Mouse (Mus musculus): ENCODE results near the gene Tmem88. TPM values are rescaled to one million over a fixed set of nuclear protein-coding genes. Genes with fewer than 3 reads are reported as not detected.
A peak's percentile ranks its signal among the peaks of the same experiment; 100 is the strongest.

Gene Tmem88
- polyA plus RNA-seq, 1 experiment from 2014 or later: 6.2 TPM

GRCm38 (mm10) chr11:69389531-69390399 is 8.3 kb downstream of the Tmem88 start:
- no peaks in the 10 kb centered on the region for H3K36me3 ChIP-seq
- H3K9me3 ChIP-seq (replicated peaks): no peaks in the 10 kb centered on the region
- no peak for ATAC-seq (ENCODE audit: low FRiP score)
- no peak overlapping the region for H3K27ac ChIP-seq (replicated peaks)
- no peak overlapping the region for H3K4me3 ChIP-seq (replicated peaks)
- no peaks in the 10 kb centered on the region for H3K27me3 ChIP-seq (replicated peaks)
- H3K4me2 ChIP-seq: no peak overlapping the region
- H3K4me1 ChIP-seq: peaks cover 11% of the 10 kb centered on the region
- WGBS: 58% methylated on average over 14 of the region's 14 CpGs
- no peak overlapping the region for H3K9ac ChIP-seq (replicated peaks)

GRCm38 (mm10) chr11:69388680-69389079 is 9.4 kb downstream of the Tmem88 start:
- Histone ChIP-seq H3K27ac (replicated peaks) (no peak overlapping the region), H3K4me1 (peaks cover 4% of the 10 kb centered on the region; the same call in 1 of the 2 replicates), H3K9ac (replicated peaks) (no peak overlapping the region), H3K4me3 (replicated peaks) (no peak overlapping the region), H3K4me2 (no peak overlapping the region), H3K27me3 (replicated peaks) (no peaks in the 10 kb centered on the region), H3K9me3 (replicated peaks) (no peaks in the 10 kb centered on the region), H3K36me3 (no peaks in the 10 kb centered on the region)
- no peak for ATAC-seq (ENCODE audit: low FRiP score)
- WGBS: 96% methylated on average over 4 of the region's 4 CpGs

DNA sequence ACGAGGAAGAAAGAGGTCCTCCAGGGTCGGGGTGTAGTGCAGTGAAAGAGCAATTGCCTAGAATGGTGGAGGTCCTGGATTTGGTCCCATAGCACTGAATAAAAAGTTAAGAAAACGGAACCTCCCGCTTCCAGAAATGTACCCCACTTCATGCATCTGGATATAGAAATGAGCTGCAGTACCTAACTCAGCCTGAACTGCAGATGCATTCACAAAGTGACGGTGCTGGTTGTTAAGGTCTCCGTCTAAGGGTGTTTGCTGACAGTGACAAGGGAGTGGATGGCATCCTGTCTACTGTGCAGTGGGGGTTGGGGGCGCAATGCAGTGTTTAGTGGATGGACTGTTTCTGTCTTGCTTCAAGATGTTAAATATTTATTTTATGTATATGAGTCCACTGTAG is 11.3 kb downstream of the Tmem88 start:
- no peak for ATAC-seq (ENCODE audit: low FRiP score)
- Histone ChIP-seq H3K36me3 (no peaks in the 10 kb centered on the region), H3K9me3 (replicated peaks) (no peaks in the 10 kb centered on the region), H3K27me3 (replicated peaks) (no peaks in the 10 kb centered on the region), H3K9ac (replicated peaks) (no peak overlapping the region), H3K27ac (replicated peaks) (no peak overlapping the region), H3K4me2 (no peak overlapping the region), H3K4me1 (peaks cover 3% of the 10 kb centered on the region; the same call in 1 of the 2 replicates), H3K4me3 (replicated peaks) (no peak overlapping the region)
- WGBS: 81% methylated on average over 7 of the region's 7 CpGs

DNA sequence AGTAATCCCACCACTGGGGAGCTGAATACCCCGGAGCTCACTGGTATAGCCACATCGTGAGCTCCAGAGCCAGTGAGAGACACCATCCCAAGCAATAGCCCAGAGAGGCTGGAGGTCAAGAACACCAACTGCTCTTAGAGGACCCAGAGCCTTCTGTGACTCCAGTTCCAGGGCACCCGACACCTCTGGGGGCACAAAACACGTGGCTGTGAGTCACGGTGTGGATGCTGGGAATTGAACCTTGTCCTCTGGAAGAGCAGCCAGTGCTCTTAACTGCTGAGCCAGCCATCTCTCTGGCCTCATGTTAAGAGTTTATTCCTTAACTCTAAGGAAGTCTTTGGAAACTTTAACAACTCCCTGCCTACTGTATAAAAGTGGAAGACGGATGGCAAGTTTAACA is 13.1 kb downstream of the Tmem88 start:
- Histone ChIP-seq H3K4me2 (no peak overlapping the region), H3K9me3 (replicated peaks) (no peaks in the 10 kb centered on the region), H3K9ac (replicated peaks) (no peak overlapping the region), H3K36me3 (no peaks in the 10 kb centered on the region), H3K27me3 (replicated peaks) (no peaks in the 10 kb centered on the region), H3K4me3 (replicated peaks) (no peak overlapping the region), H3K4me1 (no peaks in the 10 kb centered on the region), H3K27ac (replicated peaks) (no peak overlapping the region)
- 81% methylated on average over 6 of the region's 6 CpGs for WGBS
- ATAC-seq (ENCODE audit: low FRiP score): no peak

- WGBS: 71% methylated on average over 10 of the region's 10 CpGs
- H3K9ac ChIP-seq (replicated peaks): no peak overlapping the region
These were observed 15.4 kb downstream of the Tmem88 start for GRCm38 (mm10) chr11:69382478-69383105.

DNA sequence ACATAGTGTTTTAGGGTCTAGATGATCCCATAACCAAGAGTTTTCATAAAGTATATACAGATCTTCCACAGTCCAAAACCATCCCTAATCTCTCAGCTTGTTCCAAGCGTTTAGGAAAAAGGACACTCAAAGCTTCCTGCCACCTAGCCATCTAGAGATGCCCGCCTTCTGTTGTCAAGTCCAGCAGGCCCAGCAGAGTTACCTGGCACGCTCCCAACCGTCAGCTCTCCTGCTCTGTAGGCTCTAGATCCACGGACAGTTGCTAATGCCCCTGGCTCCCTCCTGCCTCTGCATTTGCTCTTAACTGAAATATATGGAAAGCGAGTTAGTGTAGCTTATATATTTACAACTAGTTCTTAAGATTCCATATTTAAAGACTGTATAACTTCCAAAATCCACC is 16.7 kb downstream of the Tmem88 start:
- no peak for ATAC-seq (ENCODE audit: low FRiP score)
- Histone ChIP-seq H3K4me3 (replicated peaks) (no peak overlapping the region), H3K27me3 (replicated peaks) (no peaks in the 10 kb centered on the region), H3K27ac (replicated peaks) (no peak overlapping the region), H3K4me1 (no peaks in the 10 kb centered on the region), H3K9ac (replicated peaks) (no peak overlapping the region), H3K4me2 (no peak overlapping the region), H3K9me3 (replicated peaks) (no peaks in the 10 kb centered on the region), H3K36me3 (no peaks in the 10 kb centered on the region)
- 83% methylated on average over 6 of the region's 6 CpGs for WGBS

More at GRCm38 (mm10) chr11:69382478-69383105, 15.4 kb downstream of the Tmem88 start:
- Histone ChIP-seq H3K27me3 (replicated peaks) (no peaks in the 10 kb centered on the region), H3K4me1 (no peaks in the 10 kb centered on the region), H3K27ac (replicated peaks) (no peak overlapping the region), H3K4me2 (no peak overlapping the region), H3K4me3 (replicated peaks) (no peak overlapping the region), H3K9me3 (replicated peaks) (no peaks in the 10 kb centered on the region), H3K36me3 (no peaks in the 10 kb centered on the region)
- no peak for ATAC-seq (ENCODE audit: low FRiP score)

GRCm38 (mm10) chr11:69379600-69379999 is 18.4 kb downstream of the Tmem88 start:
- Histone ChIP-seq H3K4me1 (no peaks in the 10 kb centered on the region), H3K36me3 (no peaks in the 10 kb centered on the region), H3K4me2 (no peak overlapping the region), H3K9ac (replicated peaks) (no peak overlapping the region), H3K27ac (replicated peaks) (no peak overlapping the region), H3K4me3 (replicated peaks) (no peak overlapping the region), H3K27me3 (replicated peaks) (no peaks in the 10 kb centered on the region), H3K9me3 (replicated peaks) (no peaks in the 10 kb centered on the region)
- WGBS: 93% methylated on average over 3 of the region's 3 CpGs
- ATAC-seq (ENCODE audit: low FRiP score): no peak

DNA sequence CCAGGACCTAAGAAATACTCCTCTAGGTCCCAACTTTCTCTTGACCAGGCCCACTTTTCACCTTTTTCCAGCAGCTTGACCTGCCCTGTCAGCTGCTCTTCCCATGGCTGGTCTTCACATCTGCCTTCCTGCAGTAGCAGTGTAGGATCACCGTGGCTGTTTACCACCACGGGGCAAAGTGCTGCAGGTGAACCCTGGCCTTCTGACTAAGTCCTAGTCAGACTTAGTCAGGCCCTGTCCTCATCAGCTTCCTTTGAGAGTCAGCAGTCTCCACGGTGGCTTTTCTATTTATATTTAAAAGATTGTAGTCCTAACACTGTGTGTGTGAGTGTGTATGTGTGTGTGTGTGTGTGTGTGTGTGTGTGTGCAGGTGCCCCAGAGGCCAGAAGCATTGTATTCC is 20.3 kb downstream of the Tmem88 start:
- H3K4me3 ChIP-seq (replicated peaks): no peak overlapping the region
- ATAC-seq (ENCODE audit: low FRiP score): no peak
- WGBS: 89% methylated on average over 3 of the region's 3 CpGs

GRCm38 (mm10) chr11:69375646-69376045 is 22.4 kb downstream of the Tmem88 start:
- no peak for ATAC-seq (ENCODE audit: low FRiP score)
- no peaks in the 10 kb centered on the region for H3K27me3 ChIP-seq (replicated peaks)
- H3K36me3 ChIP-seq: peaks cover 5% of the 10 kb centered on the region; the same call in 1 of the 2 replicates
- no peak overlapping the region for H3K4me2 ChIP-seq
- no peak overlapping the region for H3K27ac ChIP-seq (replicated peaks)
- no peak overlapping the region for H3K9ac ChIP-seq (replicated peaks)
- peaks cover 22% of the 10 kb centered on the region for H3K4me1 ChIP-seq
- H3K4me3 ChIP-seq (replicated peaks): no peak overlapping the region
- 85% methylated on average over 4 of the region's 4 CpGs for WGBS
- H3K9me3 ChIP-seq (replicated peaks): no peaks in the 10 kb centered on the region

More for the DNA sequence above, 20.3 kb downstream of the Tmem88 start:
- Histone ChIP-seq H3K9ac (replicated peaks) (no peak overlapping the region), H3K27me3 (replicated peaks) (no peaks in the 10 kb centered on the region), H3K4me1 (peaks cover 1% of the 10 kb centered on the region; the same call in 1 of the 2 replicates), H3K4me2 (no peak overlapping the region), H3K9me3 (replicated peaks) (no peaks in the 10 kb centered on the region), H3K36me3 (peaks cover 5% of the 10 kb centered on the region; the same call in 1 of the 2 replicates), H3K27ac (replicated peaks) (no peak overlapping the region)

DNA sequence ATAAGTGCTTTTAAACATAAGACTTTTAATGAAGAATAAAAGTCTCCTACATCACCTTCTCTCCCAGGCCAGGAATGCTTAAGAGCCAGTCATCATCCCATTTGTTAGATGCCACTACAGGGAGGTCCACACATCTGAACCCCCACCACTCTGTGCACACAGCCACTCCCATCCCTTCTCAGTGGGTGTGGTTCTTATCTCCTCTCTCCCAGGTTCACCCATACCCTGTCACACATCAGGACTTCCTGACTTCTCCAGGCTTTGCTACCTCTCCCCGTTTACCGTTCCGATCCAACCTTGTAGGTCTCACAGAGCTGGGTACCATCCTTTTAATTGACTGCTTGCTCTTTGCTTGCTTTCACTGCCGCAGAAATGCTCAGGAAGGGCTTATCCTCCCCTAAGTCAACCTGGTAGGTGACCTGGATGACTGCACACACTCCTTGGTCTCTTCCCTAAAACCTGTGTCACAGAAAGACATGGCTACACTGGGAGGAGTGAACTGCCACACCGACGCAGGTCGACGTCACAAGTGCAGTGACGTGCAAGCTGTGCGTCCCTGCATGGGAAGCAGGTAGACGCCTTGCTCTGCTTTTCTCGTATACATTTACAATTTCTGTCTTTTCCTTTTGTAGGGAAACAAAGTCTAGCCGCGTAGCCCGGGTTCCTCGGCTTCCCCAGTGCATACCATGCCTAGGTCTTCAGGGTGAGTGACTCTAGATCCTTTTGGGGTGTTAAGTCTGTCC is 24.6 kb downstream of the Tmem88 start:
- no peaks in the 10 kb centered on the region for H3K27me3 ChIP-seq (replicated peaks)
- ATAC-seq (ENCODE audit: low FRiP score): no peak
- no peaks in the 10 kb centered on the region for H3K9me3 ChIP-seq (replicated peaks)
- peaks cover 5% of the 10 kb centered on the region; the same call in 1 of the 2 replicates for H3K36me3 ChIP-seq
- WGBS: 93% methylated on average over 16 of the region's 16 CpGs
- H3K4me3 ChIP-seq (replicated peaks): no peak overlapping the region
- H3K27ac ChIP-seq (replicated peaks): 0 out of 2 replicates have a peak overlapping the region, but pooled peaks have one; percentile 5
- no peak overlapping the region for H3K9ac ChIP-seq (replicated peaks)
- H3K4me2 ChIP-seq: no peak overlapping the region
- peaks cover 25% of the 10 kb centered on the region for H3K4me1 ChIP-seq

DNA sequence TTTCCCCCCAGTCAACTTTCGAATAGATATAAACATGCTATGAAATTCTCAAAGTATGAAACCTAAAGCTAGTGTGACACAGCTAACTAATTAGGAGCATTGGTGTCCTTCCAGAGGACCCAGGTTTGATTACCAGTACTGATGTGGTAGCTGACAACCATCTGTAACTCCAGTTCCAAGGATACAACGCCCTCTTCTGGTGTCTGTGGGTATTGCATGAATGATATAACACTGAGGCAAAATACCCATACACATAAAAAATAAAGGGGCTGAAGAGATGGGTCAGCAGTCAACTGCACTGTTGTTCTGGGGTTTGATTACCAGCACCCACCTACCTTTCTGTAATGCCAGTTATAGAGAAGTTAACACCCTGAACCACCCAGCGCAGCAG is 25.3 kb downstream of the Tmem88 start:
- ATAC-seq (ENCODE audit: low FRiP score): no peak
- Histone ChIP-seq H3K9ac (replicated peaks) (no peak overlapping the region), H3K4me3 (replicated peaks) (no peak overlapping the region), H3K4me1 (peaks cover 31% of the 10 kb centered on the region), H3K4me2 (no peak overlapping the region), H3K27ac (replicated peaks) (peak overlapping the region; percentile 77; the same call in 1 of the 2 replicates), H3K9me3 (replicated peaks) (no peaks in the 10 kb centered on the region), H3K27me3 (replicated peaks) (no peaks in the 10 kb centered on the region), H3K36me3 (peaks cover 5% of the 10 kb centered on the region; the same call in 1 of the 2 replicates)
- 65% methylated on average over 3 of the region's 3 CpGs for WGBS

Data from neural tube, embryonic 15.5 days (tissue).